Mouse (Mus musculus) heart, embryonic 10.5 days (tissue): ENCODE data around the gene Bad. TPM values are rescaled to one million over a fixed set of nuclear protein-coding genes. Genes with fewer than 3 reads are reported as not detected.

Experiments
- microRNA-seq: library from miRNA; unstranded; fragments of <30 nt; microRNA quantifications from one replicate; pipeline ENCODE4, GENCODE M21; 2017
- polyA plus RNA-seq: library from polyadenylated mRNA; unstranded; fragments of >200 nt; fragmentation: Nextera tagmentation; extraction: Ambion mirVana; gene quantifications from 2 replicates; pipeline ENCODE4 v1.2.1, GENCODE M21; 2016

The Bad gene
- polyA plus RNA-seq, 1 experiment from 2014 or later = 61.3 TPM

Small RNA genes within 50 kb of the gene (microRNA-seq; reads per million reads assigned to microRNA genes)
- gene Mir6990 = 2.3 reads per million

Other genes with a start within 250 kb of the Bad start
- gene Rps6ka4, start 101.2 kb upstream of the Bad start, polyA plus RNA-seq = 10.1 and 14.7 TPM in 2 replicates
- gene Ccdc88b, start 83.7 kb upstream of the Bad start, polyA plus RNA-seq = 0.38 and 0.63 TPM in 2 replicates
- gene Trmt112, start 32.2 kb upstream of the Bad start, polyA plus RNA-seq = 89.9 and 116 TPM in 2 replicates
- 166 and 169 TPM in 2 replicates for gene Prdx5, start 31.8 kb upstream of the Bad start, polyA plus RNA-seq
- 23.1 and 29.4 TPM in 2 replicates for gene Esrra, start 20.0 kb upstream of the Bad start, polyA plus RNA-seq
- gene Catsperz, start 16.5 kb upstream of the Bad start, polyA plus RNA-seq = 2.3 and 2.4 TPM in 2 replicates
- 0.25 and 0.32 TPM in 2 replicates for gene Kcnk4, start 7.3 kb upstream of the Bad start, polyA plus RNA-seq
- 20.3 and 23.3 TPM in 2 replicates for gene Gpr137, start 619 bp downstream of the Bad start, polyA plus RNA-seq
- gene Ppp1r14b, start 33.1 kb downstream of the Bad start, polyA plus RNA-seq = 169 and 191 TPM in 2 replicates
- 26.1 and 31.9 TPM in 2 replicates for gene Plcb3, start 34.6 kb downstream of the Bad start, polyA plus RNA-seq
- gene Fkbp2, start 38.6 kb downstream of the Bad start, polyA plus RNA-seq = 110 and 131 TPM in 2 replicates
- gene Vegfb, start 45.8 kb downstream of the Bad start, polyA plus RNA-seq = 53.0 and 94.1 TPM in 2 replicates
- 24.6 and 29.5 TPM in 2 replicates for gene Dnajc4, start 50.7 kb downstream of the Bad start, polyA plus RNA-seq
- gene Nudt22, start 54.3 kb downstream of the Bad start, polyA plus RNA-seq = 23.9 and 25.2 TPM in 2 replicates
- 11.3 and 16.7 TPM in 2 replicates for gene Trpt1, start 54.3 kb downstream of the Bad start, polyA plus RNA-seq
- 10.6 and 22.7 TPM in 2 replicates for gene Fermt3, start 77.6 kb downstream of the Bad start, polyA plus RNA-seq
- 320 and 388 TPM in 2 replicates for gene Stip1, start 98.1 kb downstream of the Bad start, polyA plus RNA-seq
- 8.0 and 12.4 TPM in 2 replicates for gene Macrod1, start 114.9 kb downstream of the Bad start, polyA plus RNA-seq
- 0.53 and 1.0 TPM in 2 replicates for gene Flrt1, start 163.9 kb downstream of the Bad start, polyA plus RNA-seq